Mouse (Mus musculus): ENCODE measurements around the gene Pla2g2f.

DNA sequence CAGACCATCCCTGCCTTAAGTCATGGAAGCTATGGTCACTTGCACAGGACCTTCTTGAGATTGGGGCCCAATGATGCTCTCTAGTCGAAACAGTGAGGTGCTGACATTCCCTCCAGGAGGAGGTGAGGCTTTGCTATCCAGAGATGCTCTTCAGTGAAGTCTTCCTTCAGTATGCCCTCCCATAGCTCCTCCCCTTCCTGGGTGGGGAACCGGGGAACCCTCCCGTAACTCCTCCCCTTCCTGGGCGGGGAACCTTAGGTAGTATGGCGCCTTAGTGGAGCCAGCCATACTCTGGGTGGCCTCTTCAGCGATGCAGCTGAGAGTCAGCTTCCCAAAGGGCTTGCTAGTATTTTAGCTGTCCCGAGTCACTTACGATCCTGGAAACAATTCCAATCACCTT lies 50.8 kb downstream of the Pla2g2f start:
- TF ChIP-seq MAFK (IDR thresholded peaks at IDR 0.05; ENCODE audit: insufficient read depth, low read depth, low read length) (no peak), CHD2 (IDR thresholded peaks at IDR 0.05; ENCODE audit: low read depth, low read length) (no peak)
